Mouse (Mus musculus): ENCODE measurements around the gene Gpr174.
"Not testable (repeated sequence)": the region's sequence is repeated elsewhere in the genome, so short reads cannot be mapped to it uniquely, and the experiment has no call there.

Gpr174 gene

GRCm38 (mm10) chrX:107255486-107256227 is at the start of gene Gpr174:
Gene Gpr174, plus strand, starts transcription at chrX:107255878.
- DNase-seq = no peak

DNA sequence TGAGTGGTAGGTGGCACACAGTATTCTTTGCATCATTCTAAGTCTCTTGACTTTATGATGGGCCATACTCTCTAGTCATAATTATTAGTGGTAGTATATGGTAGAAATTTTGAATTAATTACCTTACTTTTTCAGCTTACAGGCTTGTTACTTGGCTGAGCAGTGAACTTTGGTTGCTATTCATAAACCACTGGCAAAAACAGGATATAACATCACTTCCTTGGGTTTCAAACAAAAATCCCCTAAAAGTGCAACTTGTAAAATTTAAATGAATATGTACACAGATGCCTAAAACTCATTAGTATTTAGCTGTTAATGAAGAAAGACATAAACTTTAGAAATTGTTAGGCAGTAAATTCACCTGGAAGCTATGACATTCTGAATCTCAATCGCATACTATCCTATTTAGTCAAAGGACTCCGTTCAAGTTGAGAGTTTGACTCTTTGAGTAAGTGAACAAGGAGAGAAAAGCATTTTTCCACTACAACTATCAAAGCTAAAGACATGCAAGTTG is 38.0 kb upstream of the Gpr174 start:
- DNase-seq = no peak

- no peak for DNase-seq
Observed at GRCm38 (mm10) chrX:107224846-107225245, 30.8 kb upstream of the Gpr174 start.

GRCm38 (mm10) chrX:107231214-107231613 is 24.5 kb upstream of the Gpr174 start:
- no peak for DNase-seq

GRCm38 (mm10) chrX:107234655-107235054 is 21.0 kb upstream of the Gpr174 start:
- no peak for DNase-seq

GRCm38 (mm10) chrX:107236461-107236860 is 19.2 kb upstream of the Gpr174 start:
- no peak for DNase-seq

- DNase-seq = no peak
Observed at GRCm38 (mm10) chrX:107250390-107250789, 5.3 kb upstream of the Gpr174 start.

GRCm38 (mm10) chrX:107264619-107265018 is 8.9 kb downstream of the Gpr174 start:
- DNase-seq = no peak

DNA sequence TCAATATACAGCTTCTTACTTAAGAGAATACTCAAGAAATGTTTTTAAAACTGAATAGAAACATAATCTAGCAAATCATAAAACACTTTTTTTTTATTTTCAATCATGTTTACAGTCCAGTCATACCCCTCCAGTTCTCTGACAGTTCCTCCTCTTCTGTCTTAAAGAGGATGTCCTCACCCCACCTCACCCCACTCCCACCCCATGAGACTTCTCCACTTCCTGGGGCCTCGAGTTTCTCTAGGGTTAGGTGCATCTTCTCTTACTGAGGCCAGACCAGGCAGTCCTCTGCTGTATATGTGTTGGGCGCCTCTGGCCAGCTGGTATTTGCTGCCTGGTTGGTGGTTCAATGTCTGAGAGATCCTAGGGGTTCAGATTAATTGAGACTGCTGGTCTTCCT is 21.9 kb downstream of the Gpr174 start:
- no peak for DNase-seq

- no peak for DNase-seq
Observed at GRCm38 (mm10) chrX:107284211-107284610, 28.5 kb downstream of the Gpr174 start.

- DNase-seq = not testable (repeated sequence)
Observed at GRCm38 (mm10) chrX:107297861-107298260, 42.2 kb downstream of the Gpr174 start.

- DNase-seq = no peak
Observed at GRCm38 (mm10) chrX:107298761-107299160, 43.1 kb downstream of the Gpr174 start.

DNA sequence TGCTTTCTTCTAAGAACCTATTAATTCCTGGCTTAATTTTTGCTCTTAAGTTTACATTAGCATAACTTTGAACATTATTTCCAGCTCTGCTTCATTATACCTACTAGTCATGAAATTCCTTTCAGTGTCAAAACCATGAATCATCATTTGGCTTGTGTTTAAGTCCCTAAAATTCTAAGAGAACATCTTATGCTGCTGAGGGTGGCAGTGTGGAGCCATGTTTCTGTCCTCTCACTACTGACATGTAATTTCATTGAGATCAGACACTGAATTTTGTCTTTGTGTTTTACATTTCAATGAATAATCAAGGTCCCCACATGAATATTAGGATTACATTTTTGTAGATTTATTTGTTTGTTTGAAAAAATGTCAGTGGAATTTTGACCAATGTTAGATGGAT is 50.8 kb downstream of the Gpr174 start:
- no peak for DNase-seq

- no peak for DNase-seq
Observed at GRCm38 (mm10) chrX:107312533-107312932, 56.9 kb downstream of the Gpr174 start.

- no peak for DNase-seq
Observed at GRCm38 (mm10) chrX:107325697-107326381, 70.2 kb downstream of the Gpr174 start.

- peak; percentile 5 for DNase-seq
Observed at GRCm38 (mm10) chrX:107329849-107330248, 74.2 kb downstream of the Gpr174 start.

DNA sequence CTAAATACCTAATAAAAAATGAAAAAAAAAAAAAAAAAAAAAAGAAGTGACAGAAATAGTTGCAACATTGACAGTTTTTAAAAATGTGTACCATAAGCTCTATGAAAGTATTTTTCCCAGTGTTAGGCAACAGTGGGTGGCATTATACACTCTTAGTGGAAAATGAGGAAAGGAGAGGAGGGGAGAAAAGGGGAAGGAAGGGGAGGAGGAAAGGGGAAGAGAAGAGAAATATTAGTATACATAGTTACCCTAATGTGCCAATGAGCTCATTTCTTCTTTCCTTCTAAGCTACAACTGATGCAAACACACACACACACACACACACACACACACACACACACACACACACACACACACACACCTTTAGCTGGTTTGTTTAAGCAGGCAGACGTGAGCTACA is 80.9 kb downstream of the Gpr174 start:
- DNase-seq = no peak

DNA sequence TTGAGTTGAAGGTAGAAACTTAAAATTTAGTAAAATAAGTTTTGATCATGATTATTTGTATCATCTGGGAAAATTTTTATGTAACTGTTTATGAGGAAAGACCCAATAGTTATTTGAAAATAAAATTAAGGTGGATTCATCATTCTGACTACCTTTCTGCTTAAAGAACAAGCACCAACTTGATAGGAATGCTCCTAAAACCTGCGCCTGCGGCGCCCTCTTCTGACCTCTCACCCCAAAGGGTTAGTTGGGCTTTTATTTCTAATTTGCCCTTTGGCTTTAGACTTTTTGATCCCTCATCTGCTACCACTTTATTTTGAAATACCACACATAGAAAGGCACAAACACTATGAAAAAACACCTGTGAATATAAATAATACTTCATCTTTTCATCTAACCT is 86.3 kb downstream of the Gpr174 start:
- DNase-seq = no peak

All from layer of hippocampus, adult 9-11 months (tissue).